Mouse (Mus musculus): ENCODE data around the gene Zfp882. TPM values are rescaled to one million over a fixed set of nuclear protein-coding genes. Genes with fewer than 3 reads are reported as not detected.

Zfp882 gene
- total and polyA plus RNA-seq, 3 experiments = 12.4 to 16.1 TPM; not detected in 1

GRCm38 (mm10) chr8:71907798-71908257, 580 bp upstream of the Zfp882 start:
- Histone ChIP-seq H3K4me1 (ENCODE audit: control insufficient read depth in 1 of 2, insufficient read depth in 2 of 2, low read length in 2 of 2) (peaks cover 6 to 13% of the 10 kb centered on the region in 2 experiments), H3K27me3 (ENCODE audit: control insufficient read depth in 1 of 2, insufficient read depth in 2 of 2, low read length in 2 of 2) (no peaks in the 10 kb centered on the region), H3K4me3 (ENCODE audit: control insufficient read depth in 1 of 2, insufficient read depth in 1 of 2, low read depth in 2 of 2, low read length in 2 of 2) (peak overlapping the region; percentile 71 to 85), H3K9me3 (replicated peaks; ENCODE audit: insufficient read depth, low read length) (no peaks in the 10 kb centered on the region), H3K36me3 (ENCODE audit: control insufficient read depth in 1 of 2, insufficient read depth in 2 of 2, low read length in 2 of 2) (peaks cover 0 to 26% of the 10 kb centered on the region in 2 experiments; a peak in 3 of 4 replicates), H3K79me2 (ENCODE audit: control insufficient read depth, insufficient read depth, low read length, poor library complexity) (peaks cover 29% of the 10 kb centered on the region), H3K27ac (ENCODE audit: control insufficient read depth, low read depth, low read length) (peak overlapping the region; percentile 99), H3K9ac (ENCODE audit: control insufficient read depth, low read depth, low read length, poor library complexity, severe bottlenecking) (peak overlapping the region; percentile 91)
- DNase-seq (ENCODE audit: low read depth, low spot score) = peak; percentile 92
- TF ChIP-seq E2F4 (IDR thresholded peaks at IDR 0.05; ENCODE audit: borderline replicate concordance, low read depth, low read length) (no peak), MAZ (IDR thresholded peaks at IDR 0.05; ENCODE audit: low read depth, low read length) (no peak), POLR2AphosphoS2 (IDR thresholded peaks at IDR 0.05; ENCODE audit: low read length) (no peak), GABPA (IDR thresholded peaks at IDR 0.05; ENCODE audit: low read depth, low read length) (no peak; the same call in 1 of the 2 replicates), EP300 (IDR thresholded peaks at IDR 0.05; ENCODE audit: low read depth in 1 of 2, low read length in 2 of 2) (peak; percentile 91 to 96), POLR2AphosphoS5 (IDR thresholded peaks at IDR 0.05; ENCODE audit: borderline replicate concordance, low read depth, low read length) (peak; percentile 44; the same call in 1 of the 2 replicates), BHLHE40 (IDR thresholded peaks at IDR 0.05; ENCODE audit: borderline replicate concordance, low read depth, low read length) (no peak), UBTF (IDR thresholded peaks at IDR 0.05; ENCODE audit: borderline replicate concordance, insufficient read depth, low read depth, low read length) (no peak), ZNF384 (IDR thresholded peaks at IDR 0.05; ENCODE audit: low read depth, low read length) (no peak), ZMIZ1 (IDR thresholded peaks at IDR 0.05; ENCODE audit: low read depth, low read length) (peak; percentile 68; the same call in 1 of the 2 replicates), MYC (IDR thresholded peaks at IDR 0.05; ENCODE audit: low read depth, low read length) (no peak; the same call in 1 of the 2 replicates), GATA1 (IDR thresholded peaks at IDR 0.05; ENCODE audit: low read depth, low read length) (peak; percentile 92), USF1 (IDR thresholded peaks at IDR 0.05; ENCODE audit: low read depth, low read length) (no peak), MXI1 (IDR thresholded peaks at IDR 0.05; ENCODE audit: low read depth, low read length) (no peak), RCOR1 (IDR thresholded peaks at IDR 0.05; ENCODE audit: low read depth, low read length) (no peak), CTCF (IDR thresholded peaks at IDR 0.05 in 2 of 3, conservative IDR thresholded peaks at IDR 0.05 in 1 of 3; ENCODE audit: control insufficient read depth in 1 of 3, insufficient read depth in 1 of 3, low read depth in 2 of 3, low read length in 3 of 3, poor library complexity in 1 of 3, severe bottlenecking in 1 of 3) (no peak), TBP (IDR thresholded peaks at IDR 0.05; ENCODE audit: low read depth, low read length) (peak; percentile 96), POLR2A (IDR thresholded peaks at IDR 0.05; ENCODE audit: control insufficient read depth in 1 of 2, insufficient read depth in 1 of 2, low read depth in 1 of 2, low read length in 2 of 2, poor library complexity in 1 of 2) (peak in 1 of 2 experiments; percentile 91; a peak in 3 of 4 replicates), MAX (IDR thresholded peaks at IDR 0.05; ENCODE audit: low read length) (no peak; the same call in 1 of the 2 replicates), USF2 (IDR thresholded peaks at IDR 0.05; ENCODE audit: borderline replicate concordance in 1 of 2, insufficient read depth in 1 of 2, low read depth in 1 of 2, low read length in 2 of 2) (no peak), ETS1 (IDR thresholded peaks at IDR 0.05; ENCODE audit: low read depth, low read length) (peak; percentile 92), TCF12 (IDR thresholded peaks at IDR 0.05; ENCODE audit: low read depth, low read length) (peak; percentile 93), NRF1 (IDR thresholded peaks at IDR 0.05; ENCODE audit: insufficient read depth, low read depth, low read length, poor library complexity, severe bottlenecking) (no peak), RAD21 (IDR thresholded peaks at IDR 0.05; ENCODE audit: low read depth, low read length) (no peak), HCFC1 (IDR thresholded peaks at IDR 0.05; ENCODE audit: low read depth, low read length) (no peak; the same call in 1 of the 2 replicates), MAFK (IDR thresholded peaks at IDR 0.05; ENCODE audit: borderline replicate concordance, low read depth, low read length) (no peak), SMC3 (IDR thresholded peaks at IDR 0.05; ENCODE audit: low read depth, low read length) (no peak), ZKSCAN1 (IDR thresholded peaks at IDR 0.05; ENCODE audit: low read depth, low read length) (no peak), NELFE (IDR thresholded peaks at IDR 0.05; ENCODE audit: low read depth, low read length) (peak; percentile 68), MEF2A (IDR thresholded peaks at IDR 0.05; ENCODE audit: extremely low read depth, insufficient replicate concordance, low read depth, low read length, poor library complexity, severe bottlenecking) (peak; percentile 87), JUND (IDR thresholded peaks at IDR 0.05; ENCODE audit: low read depth, low read length) (0 out of 2 replicates have a peak, but pooled peaks have one; percentile 23), CHD2 (IDR thresholded peaks at IDR 0.05; ENCODE audit: low read length) (no peak; the same call in 1 of the 2 replicates), MYB (IDR thresholded peaks at IDR 0.05; ENCODE audit: low read depth, low read length) (peak; percentile 93), CHD1 (IDR thresholded peaks at IDR 0.05; ENCODE audit: low read depth, low read length) (no peak), SIN3A (IDR thresholded peaks at IDR 0.05; ENCODE audit: low read length) (no peak; the same call in none of the 2 replicates), KAT2A (conservative IDR thresholded peaks at IDR 0.05; ENCODE audit: low read depth, low read length) (0 out of 2 replicates have a peak, but pooled peaks have one; percentile 30), ELF1 (IDR thresholded peaks at IDR 0.05; ENCODE audit: low read depth, low read length) (no peak)

Measured in MEL (cell line).